Mouse (Mus musculus) heart, postnatal 0 days (tissue): ENCODE data around the gene Gnb3. TPM values are rescaled to one million over a fixed set of nuclear protein-coding genes. Genes with fewer than 3 reads are reported as not detected.

Source experiments
- ATAC-seq: fragments of 200-750 bp; cut with Nextera tagmentation; 2 replicates; pipeline ENCODE4 v1.8.0; 2017; ENCODE audit warnings: low read depth, moderate number of reproducible peaks, moderate library complexity; ENCODE audit not compliant: insufficient read depth
- DNase-seq: peaks from one replicate; pipeline ENCODE4 v3.0.0-alpha.2; 2016; ENCODE audit warnings: low spot score
- H3K27ac ChIP-seq: fragments of 300-500 bp; sonication (generic); 2 replicates; pipeline ENCODE4 v1.5.1; 2014; ENCODE audit warnings: low read depth, mild to moderate bottlenecking
- H3K27me3 ChIP-seq: fragments of 300-500 bp; sonication (generic); 2 replicates; pipeline ENCODE4 v1.6.1; 2014; ENCODE audit warnings: low read length, mixed read lengths; ENCODE audit not compliant: control insufficient read depth, insufficient read depth
- H3K36me3 ChIP-seq: fragments of 300-500 bp; sonication (generic); replicated peaks from 2 replicates; pipeline ENCODE4 v1.6.1; 2014; ENCODE audit warnings: low read length, mixed read lengths; ENCODE audit not compliant: control insufficient read depth, insufficient read depth
- H3K4me1 ChIP-seq: fragments of 300-500 bp; sonication (generic); 2 replicates; pipeline ENCODE4 v1.6.1; 2014; ENCODE audit warnings: antibody characterized with exemption; ENCODE audit not compliant: control insufficient read depth, insufficient read depth
- H3K4me2 ChIP-seq: fragments of 300-500 bp; sonication (generic); 2 replicates; pipeline ENCODE4 v1.6.1; 2014; ENCODE audit warnings: low read depth, mild to moderate bottlenecking, low read length, moderate library complexity
- H3K4me3 ChIP-seq: fragments of 300-500 bp; sonication (generic); 2 replicates; pipeline ENCODE4 v1.5.1; 2014; ENCODE audit warnings: low read depth, low read length
- H3K9ac ChIP-seq: fragments of 300-500 bp; sonication (generic); replicated peaks from 2 replicates; pipeline ENCODE4 v1.6.1; 2014; ENCODE audit warnings: low read depth, low read length, mixed read lengths
- H3K9me3 ChIP-seq: fragments of 300-500 bp; sonication (generic); replicated peaks from 2 replicates; pipeline ENCODE4 v1.6.1; 2016; ENCODE audit warnings: low read length; ENCODE audit not compliant: control insufficient read depth
- CTCF ChIP-seq: IDR thresholded peaks from 2 replicates; pipeline ENCODE4 v1.5.1; 2016; ENCODE audit warnings: antibody characterized with exemption, control low read depth, low read depth
- EP300 ChIP-seq: IDR thresholded peaks from 2 replicates; pipeline ENCODE4 v1.6.1; 2016; ENCODE audit warnings: antibody characterized with exemption, low read depth
- WGBS: fragments of 180-500 bp; shearing (Covaris S2); extraction: QIAGEN DNeasy Blood & Tissue Kit; methylation state at CpG from one replicate; pipeline ENCODE4 v1.1.7; 2014; 5-methylcytosine and 5-hydroxymethylcytosine counted together
- polyA plus RNA-seq: library from polyadenylated mRNA; unstranded; fragments of >200 nt; fragmentation: Nextera tagmentation; extraction: Ambion mirVana; gene quantifications from 2 replicates; pipeline ENCODE4 v1.2.1, GENCODE M21; 2015
- total RNA-seq: library from RNA; depleted of rRNA; stranded (reverse); fragments of >200 nt; gene quantifications from 2 replicates; pipeline ENCODE4 v1.2.3, GENCODE M21; 2014; ENCODE audit warnings: low replicate concordance

Gene Gnb3
- total and polyA plus RNA-seq, 2 experiments from 2014 or later = 3.3 to 4.2 TPM

- Histone ChIP-seq H3K9me3 (no peaks in the 10 kb centered on the region), H3K27me3 (peaks cover 25% of the 10 kb centered on the region), H3K27ac (peak within 1 kb of the TSS; percentile 86), H3K4me3 (peak within 1 kb of the TSS; percentile 64), H3K36me3 (no peaks in the 10 kb centered on the region), H3K9ac (peak within 1 kb of the TSS; percentile 82), H3K4me2 (peak within 1 kb of the TSS; percentile 93), H3K4me1 (peaks cover 7% of the 10 kb centered on the region)
- under 1% methylated on average over 75 of the region's 86 CpGs for WGBS
- no peak for TF ChIP-seq EP300
- TF ChIP-seq CTCF = peak; percentile 65
- peak; percentile 51 for DNase-seq
- ATAC-seq = peak; percentile 82
Observed at GRCm38 (mm10) chr6:124856916-124857839, 17.1 kb upstream of the Gnb3 start, which contains the start of gene P3h3. Gene P3h3, minus strand, starts transcription at chr6:124857752.

DNA sequence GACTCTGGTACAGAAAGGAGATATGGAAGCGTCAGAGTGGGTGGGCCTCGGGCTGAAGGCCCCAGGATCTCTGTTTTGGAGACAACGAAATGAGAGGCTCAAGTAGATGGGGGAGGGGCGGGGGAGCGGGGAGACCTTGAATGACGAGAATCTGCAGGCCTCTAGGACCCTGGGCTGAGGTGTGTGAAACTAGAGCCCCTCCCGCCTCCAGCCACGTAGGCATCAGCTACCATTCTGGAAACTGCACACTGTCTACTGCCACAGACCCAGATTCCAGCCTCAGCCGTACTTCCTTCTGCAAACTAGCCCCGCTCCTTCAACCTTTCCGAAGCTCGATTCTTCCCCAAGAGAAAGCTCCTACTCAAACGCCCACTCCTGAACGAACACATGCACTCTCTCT, 16.2 kb upstream of the Gnb3 start:
- Histone ChIP-seq H3K4me3 (peak overlapping the region; percentile 64), H3K27me3 (peaks cover 21% of the 10 kb centered on the region), H3K27ac (no peak overlapping the region), H3K4me2 (peak overlapping the region; percentile 93), H3K9ac (no peak overlapping the region), H3K4me1 (peaks cover 7% of the 10 kb centered on the region), H3K9me3 (no peaks in the 10 kb centered on the region), H3K36me3 (no peaks in the 10 kb centered on the region)
- WGBS = 19% methylated on average over 14 of the region's 14 CpGs
- ATAC-seq = no peak
- TF ChIP-seq EP300 (no peak), CTCF (no peak)
- no peak for DNase-seq

DNA sequence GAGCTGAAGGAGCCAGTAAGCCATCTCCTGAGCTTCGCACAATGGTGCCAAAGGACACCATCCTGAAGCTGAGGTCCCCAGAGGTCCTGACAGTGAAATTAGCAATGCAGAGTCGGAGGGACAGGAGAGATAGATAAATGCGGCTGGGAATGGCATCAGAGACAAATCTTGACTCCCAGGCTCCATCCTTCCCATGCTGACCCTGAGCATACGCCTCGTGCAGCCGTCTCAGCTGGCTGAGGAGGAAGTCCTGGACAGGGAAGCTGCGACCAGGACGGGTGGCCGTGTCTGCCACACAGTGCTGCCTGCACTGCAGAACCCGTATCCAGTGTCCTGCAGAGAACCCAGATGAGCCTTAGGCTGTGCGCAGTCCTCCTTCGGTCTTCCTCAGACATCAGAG, 14.6 kb upstream of the Gnb3 start:
- TF ChIP-seq CTCF = no peak
- TF ChIP-seq EP300 = no peak
- ATAC-seq = no peak
- Histone ChIP-seq H3K4me2 (no peak overlapping the region), H3K9ac (no peak overlapping the region), H3K9me3 (no peaks in the 10 kb centered on the region), H3K36me3 (no peaks in the 10 kb centered on the region), H3K27ac (no peak overlapping the region), H3K4me1 (peaks cover 7% of the 10 kb centered on the region), H3K27me3 (peaks cover 19% of the 10 kb centered on the region), H3K4me3 (no peak overlapping the region)
- 51% methylated on average over 12 of the region's 12 CpGs for WGBS
- DNase-seq = no peak

DNA sequence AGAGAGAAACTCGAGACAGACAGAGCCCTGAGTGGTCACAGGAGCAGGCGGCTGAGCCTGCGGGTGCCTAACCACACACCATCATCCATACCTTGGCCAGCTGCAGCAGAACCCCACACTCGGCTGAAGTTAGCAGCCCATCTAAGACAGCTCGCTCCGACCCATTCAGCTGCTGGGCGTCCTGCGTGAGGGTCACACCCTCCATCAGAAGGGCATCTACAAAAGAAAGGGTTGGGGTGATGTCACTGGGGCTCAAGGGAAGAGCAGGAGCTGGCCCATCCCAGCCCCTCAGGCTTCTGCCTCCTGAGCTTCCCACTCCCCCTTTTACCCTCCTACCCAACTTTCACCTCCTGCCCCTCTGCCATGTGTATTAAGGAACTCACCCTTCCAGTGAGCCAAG, 10.5 kb upstream of the Gnb3 start:
- ATAC-seq (no peak), DNase-seq (no peak)
- no peak overlapping the region for H3K4me2 ChIP-seq
- H3K9me3 ChIP-seq = no peaks in the 10 kb centered on the region
- H3K36me3 ChIP-seq = no peaks in the 10 kb centered on the region
- H3K9ac ChIP-seq = no peak overlapping the region
- TF ChIP-seq CTCF = no peak
- TF ChIP-seq EP300 = no peak
- no peak overlapping the region for H3K27ac ChIP-seq
- no peaks in the 10 kb centered on the region for H3K27me3 ChIP-seq
- 58% methylated on average over 8 of the region's 8 CpGs for WGBS
- H3K4me3 ChIP-seq = no peak overlapping the region
- H3K4me1 ChIP-seq = peaks cover 3% of the 10 kb centered on the region; the same call in 1 of the 2 replicates

- H3K27ac ChIP-seq = no peak overlapping the region
- peak; percentile 89 for ATAC-seq
- H3K9me3 ChIP-seq = no peaks in the 10 kb centered on the region
- DNase-seq = peak; percentile 89
- no peak overlapping the region for H3K4me2 ChIP-seq
- H3K36me3 ChIP-seq = no peaks in the 10 kb centered on the region
- 8% methylated on average over 9 of the region's 9 CpGs for WGBS
- H3K4me3 ChIP-seq = no peak overlapping the region
- peaks cover 3% of the 10 kb centered on the region; the same call in 1 of the 2 replicates for H3K4me1 ChIP-seq
- no peaks in the 10 kb centered on the region for H3K27me3 ChIP-seq
- no peak overlapping the region for H3K9ac ChIP-seq
- no peak for TF ChIP-seq EP300
- peak; percentile 98 for TF ChIP-seq CTCF
Observed at GRCm38 (mm10) chr6:124847305-124847704, 7.2 kb upstream of the Gnb3 start.
